Mouse (Mus musculus) stomach, postnatal 0 days (tissue): ENCODE results near the gene Sept9.

Experiments
- CTCF ChIP-seq: IDR thresholded peaks from 2 replicates; pipeline ENCODE4 v1.5.1; 2016; ENCODE audit warnings: antibody characterized with exemption, low read depth, mild to moderate bottlenecking, moderate library complexity
- EP300 ChIP-seq: optimal IDR thresholded peaks from 2 replicates; pipeline ENCODE3; 2016; ENCODE audit warnings: antibody characterized with exemption

- TF ChIP-seq CTCF = no peak
- no peak for TF ChIP-seq EP300
Measured at GRCm38 (mm10) chr11:117379774-117380173, 180.3 kb downstream of the Sept9 start.
